Mouse (Mus musculus) midbrain, embryonic 15.5 days (tissue): ENCODE measurements around the gene Trmt11. TPM values are rescaled to one million over a fixed set of nuclear protein-coding genes. Genes with fewer than 3 reads are reported as not detected.
"Not testable (repeated sequence)": the region's sequence is repeated elsewhere in the genome, so short reads cannot be mapped to it uniquely, and the experiment has no call there.

Experiments used
- ATAC-seq: fragments of 200-750 bp; cut with Nextera tagmentation; replicated peaks from 2 replicates; pipeline ENCODE4 v1.8.0; 2017; ENCODE audit warnings: moderate TSS enrichment
- H3K27ac ChIP-seq: fragments of 300-500 bp; sonication (generic); 2 replicates; pipeline ENCODE4 v1.5.1; 2015; ENCODE audit warnings: mild to moderate bottlenecking, inconsistent platforms
- H3K27me3 ChIP-seq: fragments of 300-500 bp; sonication (generic); replicated peaks from 2 replicates; pipeline ENCODE4 v1.6.1; 2015; ENCODE audit warnings: inconsistent platforms
- H3K36me3 ChIP-seq: fragments of 300-500 bp; sonication (generic); replicated peaks from 2 replicates; pipeline ENCODE4 v1.6.1; 2015; ENCODE audit warnings: inconsistent platforms
- H3K4me1 ChIP-seq: fragments of 300-500 bp; sonication (generic); 2 replicates; pipeline ENCODE4 v1.6.1; 2015; ENCODE audit warnings: inconsistent platforms
- H3K4me2 ChIP-seq: fragments of 300-500 bp; sonication (generic); 2 replicates; pipeline ENCODE4 v1.6.1; 2015; ENCODE audit warnings: inconsistent platforms, mild to moderate bottlenecking, moderate library complexity
- H3K4me3 ChIP-seq: fragments of 300-500 bp; sonication (generic); 2 replicates; pipeline ENCODE4 v1.5.1; 2015; ENCODE audit warnings: mild to moderate bottlenecking, inconsistent platforms
- H3K9ac ChIP-seq: fragments of 300-500 bp; sonication (generic); 2 replicates; pipeline ENCODE4 v1.6.1; 2015; ENCODE audit warnings: mild to moderate bottlenecking, inconsistent platforms
- H3K9me3 ChIP-seq: fragments of 300-500 bp; sonication (generic); 2 replicates; pipeline ENCODE4 v1.6.1; 2016; ENCODE audit warnings: inconsistent platforms
- WGBS: fragments of 180-500 bp; shearing (Covaris S2); methylation state at CpG from one replicate; pipeline ENCODE4 v1.1.7; 2015; ENCODE audit warnings: mixed read lengths; 5-methylcytosine and 5-hydroxymethylcytosine counted together
- polyA plus RNA-seq: library from polyadenylated mRNA; unstranded; fragments of >200 nt; fragmentation: Nextera tagmentation; extraction: Ambion mirVana; gene quantifications from 2 replicates; pipeline ENCODE4 v1.2.1, GENCODE M21; 2015

Gene Trmt11
- polyA plus RNA-seq, 1 experiment from 2014 or later = 23.4 TPM

GRCm38 (mm10) chr10:30549974-30550373 lies 50.6 kb downstream of the Trmt11 start:
- no peak for ATAC-seq
- H3K4me1 ChIP-seq = no peaks in the 10 kb centered on the region
- WGBS = 86% methylated on average over 3 of the region's 3 CpGs
- peaks cover 10% of the 10 kb centered on the region; the same call in 1 of the 2 replicates for H3K36me3 ChIP-seq
- no peak overlapping the region for H3K4me3 ChIP-seq
- no peak overlapping the region for H3K27ac ChIP-seq
- H3K4me2 ChIP-seq = no peak overlapping the region
- no peaks in the 10 kb centered on the region for H3K9me3 ChIP-seq
- H3K9ac ChIP-seq = no peak overlapping the region
- H3K27me3 ChIP-seq = no peaks in the 10 kb centered on the region

- Histone ChIP-seq H3K36me3 (0 out of 2 replicates have a peak, but pooled peaks cover 2% of the 10 kb centered on the region), H3K27me3 (no peaks in the 10 kb centered on the region), H3K4me1 (no peaks in the 10 kb centered on the region), H3K27ac (no peak overlapping the region), H3K9ac (no peak overlapping the region), H3K4me2 (no peak overlapping the region), H3K4me3 (no peak overlapping the region), H3K9me3 (no peaks in the 10 kb centered on the region)
- no peak for ATAC-seq
- 90% methylated on average over 5 of the region's 5 CpGs for whole genome bisulfite sequencing
Observed at GRCm38 (mm10) chr10:30538538-30538815, 62.1 kb downstream of the Trmt11 start.

GRCm38 (mm10) chr10:30537734-30538537 lies 62.6 kb downstream of the Trmt11 start:
- peak; percentile 91 for ATAC-seq
- Histone ChIP-seq H3K27ac (no peak overlapping the region), H3K4me1 (no peaks in the 10 kb centered on the region), H3K9ac (no peak overlapping the region), H3K4me2 (no peak overlapping the region), H3K9me3 (no peaks in the 10 kb centered on the region), H3K4me3 (no peak overlapping the region), H3K36me3 (0 out of 2 replicates have a peak, but pooled peaks cover 2% of the 10 kb centered on the region), H3K27me3 (no peaks in the 10 kb centered on the region)
- WGBS = 70% methylated on average over 10 of the region's 10 CpGs

- not testable (repeated sequence) for ATAC-seq, H3K27ac ChIP-seq, H3K4me1 ChIP-seq, H3K27me3 ChIP-seq, H3K9ac ChIP-seq, H3K4me3 ChIP-seq, H3K9me3 ChIP-seq, H3K36me3 ChIP-seq, H3K4me2 ChIP-seq
- 98% methylated on average over 7 of the region's 7 CpGs for WGBS
Observed at GRCm38 (mm10) chr10:30535930-30536329, 64.6 kb downstream of the Trmt11 start.

GRCm38 (mm10) chr10:30527122-30527521 lies 73.4 kb downstream of the Trmt11 start:
- no peak overlapping the region for H3K9ac ChIP-seq
- no peaks in the 10 kb centered on the region for H3K4me1 ChIP-seq
- no peak overlapping the region for H3K4me3 ChIP-seq
- 96% methylated on average over 1 of the region's 1 CpGs for WGBS
- no peak overlapping the region for H3K27ac ChIP-seq
- ATAC-seq = no peak
- no peak overlapping the region for H3K4me2 ChIP-seq
- no peaks in the 10 kb centered on the region for H3K27me3 ChIP-seq
- H3K36me3 ChIP-seq = no peaks in the 10 kb centered on the region
- H3K9me3 ChIP-seq = no peaks in the 10 kb centered on the region

- no peak for ATAC-seq
- Histone ChIP-seq H3K27ac (no peak overlapping the region), H3K4me3 (no peak overlapping the region), H3K36me3 (no peaks in the 10 kb centered on the region), H3K4me2 (no peak overlapping the region), H3K9ac (no peak overlapping the region), H3K27me3 (no peaks in the 10 kb centered on the region), H3K9me3 (no peaks in the 10 kb centered on the region), H3K4me1 (no peaks in the 10 kb centered on the region)
Observed at GRCm38 (mm10) chr10:30521727-30522126, 78.8 kb downstream of the Trmt11 start.

GRCm38 (mm10) chr10:30519143-30519542 lies 81.4 kb downstream of the Trmt11 start:
- WGBS = 93% methylated on average over 5 of the region's 5 CpGs
- Histone ChIP-seq H3K9me3 (no peaks in the 10 kb centered on the region), H3K4me3 (no peak overlapping the region), H3K9ac (no peak overlapping the region), H3K4me2 (no peak overlapping the region), H3K27me3 (no peaks in the 10 kb centered on the region), H3K4me1 (no peaks in the 10 kb centered on the region), H3K27ac (no peak overlapping the region), H3K36me3 (no peaks in the 10 kb centered on the region)
- ATAC-seq = no peak

GRCm38 (mm10) chr10:30517224-30517623 lies 83.3 kb downstream of the Trmt11 start:
- Histone ChIP-seq H3K27ac (no peak overlapping the region), H3K27me3 (no peaks in the 10 kb centered on the region), H3K4me1 (no peaks in the 10 kb centered on the region), H3K36me3 (no peaks in the 10 kb centered on the region), H3K9ac (no peak overlapping the region), H3K4me2 (no peak overlapping the region), H3K9me3 (no peaks in the 10 kb centered on the region), H3K4me3 (no peak overlapping the region)
- ATAC-seq = no peak
- WGBS = 80% methylated on average over 2 of the region's 2 CpGs

GRCm38 (mm10) chr10:30516771-30517170 lies 83.8 kb downstream of the Trmt11 start:
- WGBS = 78% methylated on average over 3 of the region's 3 CpGs
- Histone ChIP-seq H3K9ac (no peak overlapping the region), H3K27ac (no peak overlapping the region), H3K36me3 (no peaks in the 10 kb centered on the region), H3K4me1 (no peaks in the 10 kb centered on the region), H3K27me3 (no peaks in the 10 kb centered on the region), H3K4me2 (no peak overlapping the region), H3K4me3 (no peak overlapping the region), H3K9me3 (no peaks in the 10 kb centered on the region)
- ATAC-seq = no peak

GRCm38 (mm10) chr10:30504736-30505135 lies 95.8 kb downstream of the Trmt11 start:
- H3K36me3 ChIP-seq = no peaks in the 10 kb centered on the region
- no peak for ATAC-seq
- 89% methylated on average over 2 of the region's 2 CpGs for WGBS
- no peak overlapping the region for H3K9ac ChIP-seq
- H3K4me1 ChIP-seq = no peaks in the 10 kb centered on the region
- H3K27me3 ChIP-seq = no peaks in the 10 kb centered on the region
- no peak overlapping the region for H3K4me2 ChIP-seq
- no peaks in the 10 kb centered on the region for H3K9me3 ChIP-seq
- no peak overlapping the region for H3K27ac ChIP-seq
- no peak overlapping the region for H3K4me3 ChIP-seq

- Histone ChIP-seq H3K9me3 (no peaks in the 10 kb centered on the region), H3K36me3 (no peaks in the 10 kb centered on the region), H3K4me1 (no peaks in the 10 kb centered on the region), H3K4me3 (no peak overlapping the region), H3K9ac (no peak overlapping the region), H3K27ac (no peak overlapping the region), H3K27me3 (no peaks in the 10 kb centered on the region), H3K4me2 (no peak overlapping the region)
- ATAC-seq = no peak
- WGBS = 90% methylated on average over 2 of the region's 2 CpGs
Observed at GRCm38 (mm10) chr10:30503168-30503567, 97.4 kb downstream of the Trmt11 start.

GRCm38 (mm10) chr10:30502718-30503117 lies 97.8 kb downstream of the Trmt11 start:
- ATAC-seq = no peak

GRCm38 (mm10) chr10:30498223-30498622 lies 102.3 kb downstream of the Trmt11 start:
- not testable (repeated sequence) for H3K4me3 ChIP-seq, H3K4me1 ChIP-seq, H3K27me3 ChIP-seq, ATAC-seq, H3K9me3 ChIP-seq, H3K9ac ChIP-seq, H3K36me3 ChIP-seq, H3K27ac ChIP-seq, H3K4me2 ChIP-seq
- 84% methylated on average over 19 of the region's 19 CpGs for WGBS

More at GRCm38 (mm10) chr10:30502718-30503117, 97.8 kb downstream of the Trmt11 start:
- WGBS = 75% methylated on average over 1 of the region's 1 CpGs
- no peak overlapping the region for H3K27ac ChIP-seq
- H3K9me3 ChIP-seq = no peaks in the 10 kb centered on the region
- no peak overlapping the region for H3K4me2 ChIP-seq
- H3K36me3 ChIP-seq = no peaks in the 10 kb centered on the region
- no peaks in the 10 kb centered on the region for H3K4me1 ChIP-seq
- H3K27me3 ChIP-seq = no peaks in the 10 kb centered on the region
- no peak overlapping the region for H3K4me3 ChIP-seq
- H3K9ac ChIP-seq = no peak overlapping the region
